Mouse (Mus musculus) midbrain, embryonic 15.5 days (tissue): ENCODE results near the gene Usf3. TPM values are rescaled to one million over a fixed set of nuclear protein-coding genes. Genes with fewer than 3 reads are reported as not detected.

Experiments
- ATAC-seq: fragments of 200-750 bp; cut with Nextera tagmentation; replicated peaks from 2 replicates; pipeline ENCODE4 v1.8.0; 2017; ENCODE audit warnings: moderate TSS enrichment
- H3K27ac ChIP-seq: fragments of 300-500 bp; sonication (generic); 2 replicates; pipeline ENCODE4 v1.5.1; 2015; ENCODE audit warnings: mild to moderate bottlenecking, inconsistent platforms
- H3K27me3 ChIP-seq: fragments of 300-500 bp; sonication (generic); replicated peaks from 2 replicates; pipeline ENCODE4 v1.6.1; 2015; ENCODE audit warnings: inconsistent platforms
- H3K36me3 ChIP-seq: fragments of 300-500 bp; sonication (generic); replicated peaks from 2 replicates; pipeline ENCODE4 v1.6.1; 2015; ENCODE audit warnings: inconsistent platforms
- H3K4me1 ChIP-seq: fragments of 300-500 bp; sonication (generic); 2 replicates; pipeline ENCODE4 v1.6.1; 2015; ENCODE audit warnings: inconsistent platforms
- H3K4me2 ChIP-seq: fragments of 300-500 bp; sonication (generic); 2 replicates; pipeline ENCODE4 v1.6.1; 2015; ENCODE audit warnings: inconsistent platforms, mild to moderate bottlenecking, moderate library complexity
- H3K4me3 ChIP-seq: fragments of 300-500 bp; sonication (generic); 2 replicates; pipeline ENCODE4 v1.5.1; 2015; ENCODE audit warnings: mild to moderate bottlenecking, inconsistent platforms
- H3K9ac ChIP-seq: fragments of 300-500 bp; sonication (generic); 2 replicates; pipeline ENCODE4 v1.6.1; 2015; ENCODE audit warnings: mild to moderate bottlenecking, inconsistent platforms
- H3K9me3 ChIP-seq: fragments of 300-500 bp; sonication (generic); 2 replicates; pipeline ENCODE4 v1.6.1; 2016; ENCODE audit warnings: inconsistent platforms
- WGBS: fragments of 180-500 bp; shearing (Covaris S2); methylation state at CpG from one replicate; pipeline ENCODE4 v1.1.7; 2015; ENCODE audit warnings: mixed read lengths; 5-methylcytosine and 5-hydroxymethylcytosine counted together
- polyA plus RNA-seq: library from polyadenylated mRNA; unstranded; fragments of >200 nt; fragmentation: Nextera tagmentation; extraction: Ambion mirVana; gene quantifications from 2 replicates; pipeline ENCODE4 v1.2.1, GENCODE M21; 2015

Usf3 gene
- polyA plus RNA-seq, 1 experiment from 2014 or later: 2.9 TPM

DNA sequence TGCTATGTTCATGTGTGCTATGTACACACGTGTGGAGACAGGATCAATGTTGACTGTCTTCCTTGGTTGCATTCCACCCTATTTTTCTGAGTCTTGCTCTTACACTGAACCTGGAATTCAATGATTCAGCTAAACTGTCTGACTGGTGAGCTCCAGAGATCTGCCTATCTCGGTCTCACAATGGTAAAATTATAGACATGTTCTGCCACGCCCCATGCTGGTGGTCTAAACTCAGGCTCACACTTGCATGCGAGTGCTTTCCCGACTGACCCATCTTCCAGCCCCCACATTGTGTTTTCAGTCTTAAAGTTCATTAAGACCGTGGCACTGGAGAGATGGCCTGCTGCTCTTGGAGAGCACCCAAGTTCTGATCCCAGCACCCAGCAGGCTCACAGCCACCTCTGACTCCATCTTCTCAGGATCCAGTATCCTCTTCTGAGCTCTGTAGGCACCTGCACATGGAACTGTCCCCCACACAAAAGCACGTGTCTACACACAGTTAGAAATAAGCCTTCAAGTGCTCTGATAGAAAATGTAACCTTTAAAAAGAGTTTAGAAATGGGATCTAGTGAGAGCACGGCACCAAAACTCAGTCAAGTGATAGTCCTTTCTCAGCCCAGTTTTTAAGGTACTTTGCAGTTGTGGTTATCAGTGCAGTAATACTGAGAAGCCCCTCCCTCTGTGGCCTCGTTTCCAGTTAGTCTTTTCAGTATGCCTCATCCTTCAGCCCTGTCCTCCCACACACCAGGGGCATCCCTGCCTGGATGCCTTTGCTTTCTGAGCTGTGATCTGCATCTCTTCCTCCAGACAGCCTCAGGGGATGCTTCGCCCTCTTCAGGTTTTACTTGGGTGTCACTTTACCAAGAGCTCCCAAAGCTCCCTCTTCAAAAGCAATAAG, 37.4 kb downstream of the Usf3 start:
- H3K9ac ChIP-seq: no peak overlapping the region
- H3K4me1 ChIP-seq: no peaks in the 10 kb centered on the region
- H3K9me3 ChIP-seq: no peaks in the 10 kb centered on the region
- peaks cover 5% of the 10 kb centered on the region for H3K36me3 ChIP-seq
- no peak overlapping the region for H3K4me2 ChIP-seq
- H3K27me3 ChIP-seq: no peaks in the 10 kb centered on the region
- H3K27ac ChIP-seq: no peak overlapping the region
- WGBS: 88% methylated on average over 10 of the region's 10 CpGs
- no peak overlapping the region for H3K4me3 ChIP-seq
- no peak for ATAC-seq

DNA sequence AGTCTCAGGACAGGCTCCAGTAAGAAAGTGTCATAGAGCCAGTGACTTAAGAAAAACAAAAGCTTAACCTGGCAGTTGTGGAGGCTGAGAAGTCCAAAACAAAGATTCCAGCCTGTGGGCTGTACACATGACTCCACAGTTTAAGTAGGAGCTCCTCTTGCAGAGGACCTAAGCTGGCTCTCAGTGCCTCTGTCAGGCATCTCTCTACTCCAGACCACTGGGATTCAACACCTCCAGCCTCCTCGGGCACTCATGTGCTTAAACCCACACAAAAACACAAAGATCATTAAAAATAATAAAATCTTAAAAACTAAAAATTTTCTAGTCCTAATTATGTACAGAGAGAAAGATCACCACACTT, 38.0 kb downstream of the Usf3 start:
- no peak overlapping the region for H3K27ac ChIP-seq
- no peaks in the 10 kb centered on the region for H3K4me1 ChIP-seq
- H3K4me3 ChIP-seq: no peak overlapping the region
- no peak overlapping the region for H3K9ac ChIP-seq
- H3K9me3 ChIP-seq: no peaks in the 10 kb centered on the region
- WGBS: 84% methylated on average over 1 of the region's 1 CpGs
- no peak overlapping the region for H3K4me2 ChIP-seq
- peaks cover 3% of the 10 kb centered on the region for H3K36me3 ChIP-seq
- H3K27me3 ChIP-seq: no peaks in the 10 kb centered on the region
- ATAC-seq: no peak

DNA sequence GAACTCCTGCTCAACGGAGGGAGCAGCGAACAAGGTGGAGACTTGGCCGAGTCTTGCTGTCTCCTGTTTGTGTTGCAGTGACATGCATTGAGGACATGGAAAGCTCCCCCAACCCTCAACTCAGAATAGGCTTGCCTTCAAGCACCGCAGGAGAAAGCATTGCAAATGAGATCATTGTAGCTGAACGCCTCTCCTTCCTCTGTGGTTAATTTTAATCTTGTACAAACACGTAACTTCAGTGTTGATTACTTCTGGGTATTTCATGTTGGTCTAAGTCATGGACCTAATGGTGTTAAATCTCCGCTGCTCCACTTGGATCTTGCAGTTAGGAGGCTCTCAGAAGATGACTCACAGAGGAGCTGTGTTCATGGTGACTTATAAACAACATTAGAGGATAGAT, 39.7 kb downstream of the Usf3 start:
- no peak overlapping the region for H3K27ac ChIP-seq
- H3K4me1 ChIP-seq: no peaks in the 10 kb centered on the region
- H3K9me3 ChIP-seq: no peaks in the 10 kb centered on the region
- no peak overlapping the region for H3K4me2 ChIP-seq
- 91% methylated on average over 7 of the region's 7 CpGs for WGBS
- H3K4me3 ChIP-seq: no peak overlapping the region
- H3K27me3 ChIP-seq: no peaks in the 10 kb centered on the region
- no peak overlapping the region for H3K9ac ChIP-seq
- ATAC-seq: no peak
- peaks cover 4% of the 10 kb centered on the region for H3K36me3 ChIP-seq

DNA sequence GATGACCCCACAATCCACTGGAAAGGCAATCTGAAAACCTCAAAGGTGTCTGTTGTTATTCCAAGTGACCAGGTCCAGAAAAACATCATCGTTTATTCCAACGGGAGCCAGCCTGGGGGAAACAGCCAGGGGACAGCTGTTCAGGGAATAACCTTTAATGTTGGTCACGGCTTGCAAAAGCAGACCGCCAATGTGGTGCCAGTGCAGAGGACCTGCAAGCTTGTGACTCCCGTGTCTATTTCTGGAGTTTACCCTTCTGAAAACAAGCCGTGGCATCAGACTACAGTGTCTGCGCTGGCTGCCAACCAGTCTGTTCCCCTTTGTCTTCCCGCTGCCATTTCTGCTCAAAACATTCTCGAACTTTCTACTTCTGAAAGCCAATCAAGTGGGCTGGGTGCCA, 42.5 kb downstream of the Usf3 start:
- no peak for ATAC-seq
- 92% methylated on average over 9 of the region's 9 CpGs for WGBS
- Histone ChIP-seq H3K4me2 (no peak overlapping the region), H3K36me3 (peaks cover 18% of the 10 kb centered on the region; the same call in 1 of the 2 replicates), H3K4me1 (no peaks in the 10 kb centered on the region), H3K9ac (no peak overlapping the region), H3K27me3 (no peaks in the 10 kb centered on the region), H3K27ac (no peak overlapping the region), H3K9me3 (no peaks in the 10 kb centered on the region), H3K4me3 (no peak overlapping the region)

DNA sequence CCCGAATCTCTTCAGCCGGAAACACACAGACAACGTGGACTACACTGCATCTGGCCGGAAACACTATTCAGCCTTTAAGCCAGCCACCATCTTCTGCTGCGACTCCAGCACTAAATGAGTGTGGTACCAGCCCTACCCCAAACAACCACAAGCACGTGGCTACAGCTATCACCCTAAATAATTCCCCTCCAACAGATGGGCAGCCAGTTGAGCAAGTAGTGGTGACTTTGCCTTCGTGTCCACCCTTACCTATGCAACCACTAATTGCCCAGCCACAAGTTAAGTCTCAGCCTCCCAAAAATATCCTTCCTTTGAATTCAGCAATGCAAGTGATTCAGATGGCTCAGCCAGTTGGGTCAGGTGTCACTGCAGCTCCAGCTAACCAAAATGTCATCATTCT, 43.4 kb downstream of the Usf3 start:
- no peaks in the 10 kb centered on the region for H3K27me3 ChIP-seq
- 94% methylated on average over 7 of the region's 7 CpGs for WGBS
- H3K27ac ChIP-seq: no peak overlapping the region
- no peak overlapping the region for H3K9ac ChIP-seq
- no peak overlapping the region for H3K4me2 ChIP-seq
- H3K9me3 ChIP-seq: no peaks in the 10 kb centered on the region
- no peak for ATAC-seq
- no peaks in the 10 kb centered on the region for H3K4me1 ChIP-seq
- no peak overlapping the region for H3K4me3 ChIP-seq
- peaks cover 24% of the 10 kb centered on the region for H3K36me3 ChIP-seq

DNA sequence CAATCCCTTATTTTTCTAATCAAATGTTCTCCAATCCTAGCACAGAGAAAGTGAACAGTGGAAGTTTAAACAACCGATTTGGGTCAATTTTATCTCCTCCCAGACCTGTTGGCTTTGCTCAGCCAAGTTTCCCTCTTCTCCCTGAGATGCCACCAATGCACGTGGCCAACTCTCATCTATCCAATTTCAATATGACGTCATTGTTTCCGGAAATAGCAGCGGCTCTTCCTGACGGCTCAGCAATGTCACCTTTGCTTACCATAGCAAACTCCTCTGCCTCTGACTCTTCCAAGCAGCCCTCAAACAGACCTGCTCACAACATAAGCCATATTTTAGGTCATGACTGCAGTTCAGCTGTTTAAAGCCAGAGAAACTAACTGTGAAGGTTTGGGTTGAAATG, 48.4 kb downstream of the Usf3 start:
- no peak for ATAC-seq
- Histone ChIP-seq H3K27me3 (no peaks in the 10 kb centered on the region), H3K4me3 (no peak overlapping the region), H3K36me3 (peaks cover 24% of the 10 kb centered on the region), H3K4me2 (no peak overlapping the region), H3K9me3 (no peaks in the 10 kb centered on the region), H3K9ac (no peak overlapping the region), H3K4me1 (no peaks in the 10 kb centered on the region), H3K27ac (no peak overlapping the region)
- WGBS: 92% methylated on average over 6 of the region's 6 CpGs

DNA sequence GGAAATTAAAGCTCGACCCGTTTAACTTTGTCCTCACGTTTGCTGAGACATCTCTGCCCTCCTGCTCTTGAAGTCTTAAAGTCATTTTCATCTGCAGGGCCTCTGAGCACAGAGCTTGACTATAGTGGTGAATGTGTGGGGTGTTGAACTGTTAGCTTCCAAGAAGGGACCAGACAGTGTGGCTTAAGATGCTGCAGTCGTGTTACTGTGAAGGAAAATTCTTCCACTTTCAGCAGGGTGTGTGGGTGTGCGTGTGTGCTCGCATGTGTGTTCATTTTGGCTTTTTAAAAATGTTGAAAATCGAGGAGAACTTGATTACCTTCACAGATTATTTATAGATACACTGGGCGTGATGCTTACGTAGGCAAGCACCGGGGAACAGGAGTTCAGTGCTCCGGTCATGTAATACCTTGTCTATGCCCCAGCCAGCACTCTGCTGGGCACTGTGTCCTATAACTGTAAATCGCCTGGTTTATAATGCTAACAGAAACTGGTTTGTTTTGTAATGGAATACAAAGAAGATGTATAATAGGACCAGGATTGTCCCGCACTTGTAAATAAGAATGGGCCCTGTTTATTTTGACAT, 53.8 kb downstream of the Usf3 start:
- no peaks in the 10 kb centered on the region for H3K4me1 ChIP-seq
- no peaks in the 10 kb centered on the region for H3K9me3 ChIP-seq
- H3K27me3 ChIP-seq: no peaks in the 10 kb centered on the region
- no peak overlapping the region for H3K9ac ChIP-seq
- H3K27ac ChIP-seq: no peak overlapping the region
- no peak for ATAC-seq
- no peak overlapping the region for H3K4me3 ChIP-seq
- WGBS: 94% methylated on average over 13 of the region's 13 CpGs
- H3K4me2 ChIP-seq: no peak overlapping the region
- no peaks in the 10 kb centered on the region for H3K36me3 ChIP-seq

DNA sequence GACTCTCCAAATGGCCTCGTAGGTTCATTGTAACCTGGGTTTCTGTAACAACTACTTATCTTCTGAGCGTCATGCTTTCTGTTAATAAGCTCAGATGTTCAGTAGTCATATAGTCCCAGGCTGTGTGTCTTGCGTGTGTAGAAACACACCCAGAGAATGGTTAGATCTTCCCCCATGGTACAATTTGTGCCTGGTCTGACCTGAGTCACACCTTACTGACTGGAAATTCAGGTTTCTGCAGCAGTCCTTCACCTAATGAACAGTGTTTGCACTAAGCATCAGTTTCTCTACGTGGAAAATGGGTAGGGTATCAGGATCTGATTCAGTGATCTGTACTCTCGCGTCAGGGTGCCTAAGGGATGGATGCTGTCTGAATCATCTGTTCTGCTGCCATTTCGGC, 60.0 kb downstream of the Usf3 start:
- 91% methylated on average over 7 of the region's 7 CpGs for whole genome bisulfite sequencing
- Histone ChIP-seq H3K27me3 (no peaks in the 10 kb centered on the region), H3K27ac (no peak overlapping the region), H3K36me3 (no peaks in the 10 kb centered on the region), H3K9ac (no peak overlapping the region), H3K9me3 (no peaks in the 10 kb centered on the region), H3K4me3 (no peak overlapping the region), H3K4me1 (no peaks in the 10 kb centered on the region), H3K4me2 (no peak overlapping the region)
- ATAC-seq: no peak

DNA sequence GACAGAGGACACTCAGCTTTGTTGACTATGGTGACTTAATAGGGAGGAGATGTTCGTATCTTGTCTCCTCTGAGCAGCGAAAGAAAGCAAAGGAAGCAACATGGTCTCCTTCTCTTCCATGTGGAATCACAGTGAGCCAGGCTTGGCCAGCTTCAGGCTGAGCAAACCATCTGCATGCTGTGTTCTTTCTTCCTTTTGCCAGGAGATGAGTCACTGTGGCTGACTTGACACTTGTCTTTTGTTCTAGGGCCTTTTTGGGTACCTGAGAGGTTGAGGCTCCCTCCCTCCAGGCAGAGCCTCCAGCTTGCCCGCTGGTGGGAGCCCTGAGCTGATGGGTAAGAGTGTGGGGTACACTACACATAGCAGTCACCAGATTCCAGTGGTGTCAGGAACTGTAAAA, 64.8 kb downstream of the Usf3 start:
- Histone ChIP-seq H3K9me3 (no peaks in the 10 kb centered on the region), H3K4me3 (no peak overlapping the region), H3K9ac (no peak overlapping the region), H3K27ac (no peak overlapping the region), H3K4me2 (no peak overlapping the region), H3K36me3 (no peaks in the 10 kb centered on the region), H3K27me3 (no peaks in the 10 kb centered on the region), H3K4me1 (no peaks in the 10 kb centered on the region)
- no peak for ATAC-seq
- 73% methylated on average over 3 of the region's 3 CpGs for WGBS

DNA sequence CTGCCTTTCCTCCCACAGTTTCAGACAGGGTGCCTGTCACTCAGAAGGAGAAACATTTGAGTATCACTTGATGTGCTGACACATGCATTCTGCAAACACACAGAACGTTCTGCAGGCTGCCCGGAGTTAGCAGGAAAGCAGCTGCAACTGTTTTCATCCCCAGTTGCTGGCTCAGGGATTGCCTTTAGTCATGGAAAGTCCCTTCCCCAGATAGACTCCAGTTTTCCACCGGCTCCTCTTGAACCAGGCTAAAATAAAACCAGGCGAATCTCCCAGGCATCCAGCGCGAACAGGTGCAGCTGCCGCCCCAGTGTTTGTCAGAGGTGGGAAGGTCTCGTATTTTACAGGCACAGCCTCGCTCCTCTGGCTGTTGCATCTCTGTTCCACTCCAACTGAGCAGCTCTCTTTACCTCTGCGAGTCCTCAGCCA, 65.8 kb downstream of the Usf3 start:
- no peak overlapping the region for H3K4me2 ChIP-seq
- no peaks in the 10 kb centered on the region for H3K4me1 ChIP-seq
- ATAC-seq: no peak
- 64% methylated on average over 10 of the region's 10 CpGs for WGBS
- no peak overlapping the region for H3K4me3 ChIP-seq
- no peaks in the 10 kb centered on the region for H3K36me3 ChIP-seq
- H3K27me3 ChIP-seq: no peaks in the 10 kb centered on the region
- H3K9ac ChIP-seq: no peak overlapping the region
- no peaks in the 10 kb centered on the region for H3K9me3 ChIP-seq
- no peak overlapping the region for H3K27ac ChIP-seq

DNA sequence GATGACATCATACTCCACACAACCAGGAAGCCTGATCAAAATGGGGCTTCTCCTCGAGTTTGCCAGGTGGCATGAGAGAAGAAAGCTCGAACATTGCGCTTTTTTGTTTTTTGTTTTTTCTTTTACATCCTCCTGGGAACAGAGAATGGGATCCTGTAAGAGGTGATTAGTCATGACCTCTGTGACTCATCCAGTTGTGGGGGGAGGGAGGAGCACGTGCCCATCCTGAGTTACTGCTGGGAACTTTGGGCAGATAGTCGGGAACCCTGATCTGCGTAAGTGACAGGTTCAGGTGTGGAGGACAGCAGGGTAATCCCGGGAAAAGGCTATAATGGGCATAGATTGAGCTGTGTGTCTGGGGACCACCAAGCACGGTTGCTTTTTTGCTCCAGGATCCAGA, 67.4 kb downstream of the Usf3 start:
- 69% methylated on average over 8 of the region's 8 CpGs for WGBS
- no peak for ATAC-seq

DNA sequence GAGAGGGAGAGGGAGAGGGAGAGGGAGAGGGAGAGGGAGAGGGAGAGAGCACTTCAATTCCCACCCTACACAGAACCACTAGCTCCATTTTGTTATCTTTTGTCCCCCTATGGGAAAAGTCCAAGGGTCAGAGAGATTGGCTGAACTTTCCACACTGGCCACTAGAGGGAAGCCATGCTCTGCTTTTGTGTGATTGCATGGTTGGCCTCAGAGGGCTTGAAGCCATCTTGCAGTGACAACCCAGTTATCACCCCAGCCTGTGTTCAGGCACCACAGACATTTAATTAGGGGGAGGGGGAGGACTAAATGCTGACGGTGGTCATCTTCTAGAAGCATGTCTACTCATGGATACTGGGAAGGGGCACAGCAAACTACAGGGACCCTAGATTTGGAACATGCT, 69.6 kb downstream of the Usf3 start:
- no peak overlapping the region for H3K4me2 ChIP-seq
- ATAC-seq: peak; percentile 50; the same call in 1 of the 2 replicates
- H3K9me3 ChIP-seq: 0 out of 2 replicates have a peak, but pooled peaks cover 3% of the 10 kb centered on the region
- no peaks in the 10 kb centered on the region for H3K27me3 ChIP-seq
- no peaks in the 10 kb centered on the region for H3K36me3 ChIP-seq
- WGBS: 3% methylated on average over 1 of the region's 1 CpGs
- H3K4me1 ChIP-seq: no peaks in the 10 kb centered on the region
- no peak overlapping the region for H3K27ac ChIP-seq
- no peak overlapping the region for H3K9ac ChIP-seq
- H3K4me3 ChIP-seq: no peak overlapping the region

More for the DNA sequence above, 67.4 kb downstream of the Usf3 start:
- Histone ChIP-seq H3K36me3 (no peaks in the 10 kb centered on the region), H3K27ac (no peak overlapping the region), H3K4me1 (no peaks in the 10 kb centered on the region), H3K4me3 (no peak overlapping the region), H3K9ac (no peak overlapping the region), H3K9me3 (no peaks in the 10 kb centered on the region), H3K27me3 (no peaks in the 10 kb centered on the region), H3K4me2 (no peak overlapping the region)

DNA sequence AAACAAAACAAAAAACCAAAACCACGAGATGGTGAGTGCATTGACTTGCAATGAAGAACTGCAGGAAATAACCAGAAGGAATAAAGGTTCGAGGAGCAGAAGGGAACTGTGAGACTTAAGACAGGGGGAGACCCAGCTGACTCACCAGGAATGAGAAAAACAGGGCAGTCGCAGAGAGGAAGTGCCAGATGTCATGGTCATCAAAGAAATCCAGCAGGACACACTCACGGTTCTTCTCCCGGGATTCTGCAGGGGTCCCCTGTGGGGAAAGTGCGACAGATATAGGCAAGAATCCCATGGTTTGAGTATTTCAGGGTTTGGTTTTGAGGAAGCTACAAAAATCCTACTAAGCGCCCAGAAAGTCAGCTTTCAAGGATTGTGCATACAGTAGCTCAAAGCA, 70.3 kb downstream of the Usf3 start:
- Histone ChIP-seq H3K9me3 (0 out of 2 replicates have a peak, but pooled peaks cover 3% of the 10 kb centered on the region), H3K4me1 (no peaks in the 10 kb centered on the region), H3K9ac (no peak overlapping the region), H3K27ac (no peak overlapping the region), H3K4me2 (no peak overlapping the region), H3K4me3 (no peak overlapping the region), H3K27me3 (no peaks in the 10 kb centered on the region), H3K36me3 (no peaks in the 10 kb centered on the region)
- no peak for ATAC-seq
- 69% methylated on average over 7 of the region's 7 CpGs for WGBS
